Mouse (Mus musculus): Measurements from ENCODE around the gene Fmnl3. TPM values are rescaled to one million over a fixed set of nuclear protein-coding genes. Genes with fewer than 3 reads are reported as not detected.

Fmnl3 gene
- polyA plus RNA-seq, 1 experiment = 26.8 TPM

GRCm38 (mm10) chr15:99318071-99318470 is 52.2 kb downstream of the Fmnl3 start:
- Histone ChIP-seq H3K36me3 (ENCODE audit: control insufficient read depth, insufficient read depth, low read length) (no peaks in the 10 kb centered on the region), H3K27ac (ENCODE audit: insufficient read depth, low read depth, low read length) (peak overlapping the region; percentile 62), H3K4me1 (ENCODE audit: control insufficient read depth, insufficient read depth, low read length) (no peaks in the 10 kb centered on the region), H3K4me3 (ENCODE audit: insufficient read depth, low read depth, low read length) (no peak overlapping the region), H3K27me3 (replicated peaks; ENCODE audit: control insufficient read depth, insufficient read depth, low read length) (no peaks in the 10 kb centered on the region)
- no peak for DNase-seq
- WGBS = 75% methylated on average over 6 of the region's 6 CpGs
- no peak for TF ChIP-seq POLR2A (IDR thresholded peaks at IDR 0.05; ENCODE audit: low read depth, low read length)
- no peak for TF ChIP-seq CTCF (conservative IDR thresholded peaks at IDR 0.05; ENCODE audit: insufficient read depth, insufficient read length, low read depth, low read length)

GRCm38 (mm10) chr15:99317267-99317651 is 53.0 kb downstream of the Fmnl3 start:
- no peaks in the 10 kb centered on the region for H3K27me3 ChIP-seq (replicated peaks; ENCODE audit: control insufficient read depth, insufficient read depth, low read length)
- TF ChIP-seq POLR2A (IDR thresholded peaks at IDR 0.05; ENCODE audit: low read depth, low read length) (no peak), CTCF (conservative IDR thresholded peaks at IDR 0.05; ENCODE audit: insufficient read depth, insufficient read length, low read depth, low read length) (peak; percentile 36; the same call in 1 of the 2 replicates)
- no peaks in the 10 kb centered on the region for H3K4me1 ChIP-seq (ENCODE audit: control insufficient read depth, insufficient read depth, low read length)
- WGBS = 53% methylated on average over 2 of the region's 2 CpGs
- H3K4me3 ChIP-seq (ENCODE audit: insufficient read depth, low read depth, low read length) = no peak overlapping the region
- peak overlapping the region; percentile 62 for H3K27ac ChIP-seq (ENCODE audit: insufficient read depth, low read depth, low read length)
- H3K36me3 ChIP-seq (ENCODE audit: control insufficient read depth, insufficient read depth, low read length) = no peaks in the 10 kb centered on the region
- peak; percentile 87 for DNase-seq

GRCm38 (mm10) chr15:99316314-99317266 is 53.7 kb downstream of the Fmnl3 start:
- H3K27me3 ChIP-seq (replicated peaks; ENCODE audit: control insufficient read depth, insufficient read depth, low read length) = no peaks in the 10 kb centered on the region
- no peaks in the 10 kb centered on the region for H3K36me3 ChIP-seq (ENCODE audit: control insufficient read depth, insufficient read depth, low read length)
- no peak overlapping the region for H3K4me3 ChIP-seq (ENCODE audit: insufficient read depth, low read depth, low read length)
- WGBS = 59% methylated on average over 16 of the region's 16 CpGs
- peak; percentile 84 for DNase-seq
- no peaks in the 10 kb centered on the region for H3K4me1 ChIP-seq (ENCODE audit: control insufficient read depth, insufficient read depth, low read length)
- peak overlapping the region; percentile 62 for H3K27ac ChIP-seq (ENCODE audit: insufficient read depth, low read depth, low read length)
- TF ChIP-seq POLR2A (IDR thresholded peaks at IDR 0.05; ENCODE audit: low read depth, low read length) (no peak), CTCF (conservative IDR thresholded peaks at IDR 0.05; ENCODE audit: insufficient read depth, insufficient read length, low read depth, low read length) (peak; percentile 80)

- no peaks in the 10 kb centered on the region for H3K4me1 ChIP-seq (ENCODE audit: control insufficient read depth, insufficient read depth, low read length)
- peak; percentile 60 for DNase-seq
- no peaks in the 10 kb centered on the region for H3K27me3 ChIP-seq (replicated peaks; ENCODE audit: control insufficient read depth, insufficient read depth, low read length)
- 70% methylated on average over 16 of the region's 16 CpGs for WGBS
- TF ChIP-seq CTCF (conservative IDR thresholded peaks at IDR 0.05; ENCODE audit: insufficient read depth, insufficient read length, low read depth, low read length) = no peak
- no peak for TF ChIP-seq POLR2A (IDR thresholded peaks at IDR 0.05; ENCODE audit: low read depth, low read length)
- peak overlapping the region; percentile 18 for H3K4me3 ChIP-seq (ENCODE audit: insufficient read depth, low read depth, low read length)
- peak overlapping the region; percentile 77 for H3K27ac ChIP-seq (ENCODE audit: insufficient read depth, low read depth, low read length)
- peaks cover 2% of the 10 kb centered on the region; the same call in 1 of the 2 replicates for H3K36me3 ChIP-seq (ENCODE audit: control insufficient read depth, insufficient read depth, low read length)
These were observed 55.4 kb downstream of the Fmnl3 start for GRCm38 (mm10) chr15:99314891-99315290.

- WGBS = 92% methylated on average over 5 of the region's 5 CpGs
- Histone ChIP-seq H3K4me1 (ENCODE audit: control insufficient read depth, insufficient read depth, low read length) (no peaks in the 10 kb centered on the region), H3K27me3 (replicated peaks; ENCODE audit: control insufficient read depth, insufficient read depth, low read length) (no peaks in the 10 kb centered on the region), H3K36me3 (ENCODE audit: control insufficient read depth, insufficient read depth, low read length) (peaks cover 2% of the 10 kb centered on the region; the same call in 1 of the 2 replicates), H3K27ac (ENCODE audit: insufficient read depth, low read depth, low read length) (no peak overlapping the region), H3K4me3 (ENCODE audit: insufficient read depth, low read depth, low read length) (no peak overlapping the region)
- no peak for DNase-seq
- TF ChIP-seq CTCF (conservative IDR thresholded peaks at IDR 0.05; ENCODE audit: insufficient read depth, insufficient read length, low read depth, low read length) (no peak), POLR2A (IDR thresholded peaks at IDR 0.05; ENCODE audit: low read depth, low read length) (no peak)
These were observed 59.7 kb downstream of the Fmnl3 start for GRCm38 (mm10) chr15:99310617-99311016.

GRCm38 (mm10) chr15:99309549-99309948 is 60.7 kb downstream of the Fmnl3 start:
- Histone ChIP-seq H3K4me3 (ENCODE audit: insufficient read depth, low read depth, low read length) (no peak overlapping the region), H3K4me1 (ENCODE audit: control insufficient read depth, insufficient read depth, low read length) (no peaks in the 10 kb centered on the region), H3K36me3 (ENCODE audit: control insufficient read depth, insufficient read depth, low read length) (peaks cover 2% of the 10 kb centered on the region; the same call in 1 of the 2 replicates), H3K27ac (ENCODE audit: insufficient read depth, low read depth, low read length) (no peak overlapping the region), H3K27me3 (replicated peaks; ENCODE audit: control insufficient read depth, insufficient read depth, low read length) (no peaks in the 10 kb centered on the region)
- 93% methylated on average over 9 of the region's 9 CpGs for WGBS
- no peak for DNase-seq
- no peak for TF ChIP-seq CTCF (conservative IDR thresholded peaks at IDR 0.05; ENCODE audit: insufficient read depth, insufficient read length, low read depth, low read length)
- no peak for TF ChIP-seq POLR2A (IDR thresholded peaks at IDR 0.05; ENCODE audit: low read depth, low read length)

- DNase-seq = peak; percentile 51
- Histone ChIP-seq H3K27ac (ENCODE audit: insufficient read depth, low read depth, low read length) (no peak overlapping the region), H3K27me3 (replicated peaks; ENCODE audit: control insufficient read depth, insufficient read depth, low read length) (no peaks in the 10 kb centered on the region), H3K36me3 (ENCODE audit: control insufficient read depth, insufficient read depth, low read length) (peaks cover 2% of the 10 kb centered on the region; the same call in 1 of the 2 replicates), H3K4me3 (ENCODE audit: insufficient read depth, low read depth, low read length) (no peak overlapping the region), H3K4me1 (ENCODE audit: control insufficient read depth, insufficient read depth, low read length) (no peaks in the 10 kb centered on the region)
- no peak for TF ChIP-seq POLR2A (IDR thresholded peaks at IDR 0.05; ENCODE audit: low read depth, low read length)
- no peak for TF ChIP-seq CTCF (conservative IDR thresholded peaks at IDR 0.05; ENCODE audit: insufficient read depth, insufficient read length, low read depth, low read length)
- WGBS = 56% methylated on average over 9 of the region's 9 CpGs
These were observed 62.8 kb downstream of the Fmnl3 start for GRCm38 (mm10) chr15:99307476-99307875.
